Mouse (Mus musculus): Measurements from ENCODE around the gene Serpind1.

GRCm38 (mm10) chr16:17345141-17345812 is 14.1 kb downstream of the Serpind1 start:
- TF ChIP-seq CTCF (IDR thresholded peaks at IDR 0.05; ENCODE audit: insufficient read depth, low read length) (no peak), POLR2A (IDR thresholded peaks at IDR 0.05; ENCODE audit: borderline replicate concordance, extremely low read depth, low read depth, low read length) (no peak)
